Mouse (Mus musculus): ENCODE measurements around the gene Slc25a40.

Gene Slc25a40

GRCm38 (mm10) chr5:8422157-8422931 lies at the start of gene Slc25a40, which contains the start of gene Dbf4:
Gene Slc25a40 (plus strand): TSS chr5:8422850.
Gene Dbf4 (minus strand): TSS chr5:8422716.
- DNase-seq = peak; percentile 95 to 97

GRCm38 (mm10) chr5:8373415-8373814 lies 49.2 kb upstream of the Slc25a40 start:
- no peak for DNase-seq

- DNase-seq = no peak
Measured at GRCm38 (mm10) chr5:8374297-8374906, 48.2 kb upstream of the Slc25a40 start.

GRCm38 (mm10) chr5:8393891-8394583 lies 28.6 kb upstream of the Slc25a40 start:
- no peak for DNase-seq

GRCm38 (mm10) chr5:8397587-8398249 lies 24.9 kb upstream of the Slc25a40 start:
- DNase-seq = no peak

- no peak for DNase-seq
Measured at GRCm38 (mm10) chr5:8408746-8409145, 13.9 kb upstream of the Slc25a40 start.

- no peak for DNase-seq
Measured at GRCm38 (mm10) chr5:8416683-8417413, 5.8 kb upstream of the Slc25a40 start.

GRCm38 (mm10) chr5:8417443-8417842 lies 5.2 kb upstream of the Slc25a40 start:
- no peak for DNase-seq

- DNase-seq = no peak
Measured at GRCm38 (mm10) chr5:8421424-8421823, 1.2 kb upstream of the Slc25a40 start.

- DNase-seq = no peak
Measured at GRCm38 (mm10) chr5:8422932-8423928, 580 bp downstream of the Slc25a40 start.

- no peak for DNase-seq
Measured at GRCm38 (mm10) chr5:8424116-8424515, 1.5 kb downstream of the Slc25a40 start.

- DNase-seq = no peak
Measured at GRCm38 (mm10) chr5:8425899-8426298, 3.2 kb downstream of the Slc25a40 start.

- DNase-seq = no peak
Measured at GRCm38 (mm10) chr5:8437481-8438156, 15.0 kb downstream of the Slc25a40 start.

- no peak for DNase-seq
Measured at GRCm38 (mm10) chr5:8439095-8439494, 16.4 kb downstream of the Slc25a40 start.

GRCm38 (mm10) chr5:8455565-8455964 lies 32.9 kb downstream of the Slc25a40 start:
- DNase-seq = no peak

GRCm38 (mm10) chr5:8456561-8456960 lies 33.9 kb downstream of the Slc25a40 start:
- DNase-seq = no peak

GRCm38 (mm10) chr5:8487989-8488700 lies 65.5 kb downstream of the Slc25a40 start:
- no peak for DNase-seq

- no peak for DNase-seq
Measured at GRCm38 (mm10) chr5:8488701-8489297, 66.1 kb downstream of the Slc25a40 start.

GRCm38 (mm10) chr5:8489471-8490110 lies 66.9 kb downstream of the Slc25a40 start:
- DNase-seq = no peak
